Mouse (Mus musculus) granulocyte monocyte progenitor cell, adult 5-6 weeks (primary cell): Measurements from ENCODE around the gene Hist1h3h. TPM values are rescaled to one million over a fixed set of nuclear protein-coding genes. Genes with fewer than 3 reads are reported as not detected.

ENCODE experiments used
- ATAC-seq: replicated peaks from 2 replicates; pipeline ENCODE4 v1.8.0; 2016; ENCODE audit warnings: mild to moderate bottlenecking, moderate TSS enrichment, inconsistent platforms; ENCODE audit not compliant: poor library complexity, severe bottlenecking
- total RNA-seq, 2 experiments: library from RNA; stranded (forward) in 1 of 2; stranded (reverse) in 1 of 2; fragments of 200-712, 200-1000 nt in 1 of 2; fragments of >200 nt in 1 of 2; fragmentation: Nextera tagmentation in 1 of 2; gene quantifications; 2 replicates each; pipeline ENCODE4 v1.2.3; 2014 to 2017

The Hist1h3h gene
- total RNA-seq, 2 experiments from 2014 or later: 4.5 to 334 TPM

- no peak for ATAC-seq
These were observed 5.8 kb downstream of the Hist1h3h start for GRCm38 (mm10) chr13:21722993-21723836.

GRCm38 (mm10) chr13:21727948-21728572, 10.6 kb downstream of the Hist1h3h start:
- no peak for ATAC-seq

GRCm38 (mm10) chr13:21729544-21729943, 12.1 kb downstream of the Hist1h3h start:
- no peak for ATAC-seq

- no peak for ATAC-seq
These were observed 16.0 kb downstream of the Hist1h3h start for GRCm38 (mm10) chr13:21733466-21733865.

- peak; percentile 71 for ATAC-seq
These were observed 16.8 kb downstream of the Hist1h3h start for GRCm38 (mm10) chr13:21734010-21734905.

- ATAC-seq: peak; percentile 76
These were observed 17.7 kb downstream of the Hist1h3h start, which contains the start of gene Hist1h4j for GRCm38 (mm10) chr13:21734906-21735767. Hist1h4j (plus strand) TSS chr13:21735064.

GRCm38 (mm10) chr13:21745006-21745405, 27.5 kb downstream of the Hist1h3h start:
- no peak for ATAC-seq

GRCm38 (mm10) chr13:21749387-21750158, 32.1 kb downstream of the Hist1h3h start:
- no peak for ATAC-seq

GRCm38 (mm10) chr13:21750159-21751017, 32.9 kb downstream of the Hist1h3h start, which contains the start of gene Hist1h4k:
Hist1h4k (minus strand) TSS chr13:21750505.
- ATAC-seq: peak; percentile 62

- no peak for ATAC-seq
These were observed 34.0 kb downstream of the Hist1h3h start for GRCm38 (mm10) chr13:21751417-21751816.

GRCm38 (mm10) chr13:21751827-21752226, 34.4 kb downstream of the Hist1h3h start:
- no peak for ATAC-seq

GRCm38 (mm10) chr13:21752356-21752755, 34.9 kb downstream of the Hist1h3h start:
- no peak for ATAC-seq

- ATAC-seq: peak; percentile 25; the same call in 1 of the 2 replicates
These were observed 35.6 kb downstream of the Hist1h3h start for GRCm38 (mm10) chr13:21753051-21753523.

- ATAC-seq: peak; percentile 78
These were observed 36.2 kb downstream of the Hist1h3h start, which contains the start of the genes Hist1h2ak and Hist1h2bn for GRCm38 (mm10) chr13:21753524-21754285. Hist1h2ak (minus strand) TSS chr13:21753827. Hist1h2bn (plus strand) TSS chr13:21754123.

- ATAC-seq: peak; percentile 21
These were observed 37.0 kb downstream of the Hist1h3h start for GRCm38 (mm10) chr13:21754294-21755001.

GRCm38 (mm10) chr13:21755707-21756106, 38.2 kb downstream of the Hist1h3h start:
- no peak for ATAC-seq
